Mouse (Mus musculus): ENCODE data around the gene Iqca. TPM values are rescaled to one million over a fixed set of nuclear protein-coding genes. Genes with fewer than 3 reads are reported as not detected.

The Iqca gene
- polyA plus RNA-seq, 1 experiment from 2014 or later = 0.32 TPM

DNA sequence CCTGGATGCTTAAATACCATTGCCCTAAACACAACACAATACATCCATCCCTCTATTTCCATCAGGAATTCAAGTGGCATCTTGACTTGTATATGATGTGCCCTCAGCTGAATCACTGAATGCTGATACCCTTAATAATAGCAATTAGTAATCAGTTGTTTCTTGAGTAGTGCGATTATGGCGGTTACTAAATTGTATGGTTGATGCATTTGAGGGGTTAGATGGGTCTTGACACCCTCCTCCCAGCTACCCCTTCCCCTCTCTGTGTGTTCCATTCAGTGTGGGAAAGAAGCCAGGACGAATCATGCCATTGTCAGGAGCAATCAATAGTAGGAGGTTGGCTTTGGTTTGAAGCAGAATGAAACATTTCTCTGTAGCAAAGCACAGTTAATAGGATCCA, 144.0 kb downstream of the Iqca start:
- Histone ChIP-seq H3K9me3 (no peaks in the 10 kb centered on the region), H3K4me1 (no peaks in the 10 kb centered on the region), H3K4me2 (no peak overlapping the region), H3K36me3 (no peaks in the 10 kb centered on the region), H3K27ac (no peak overlapping the region), H3K27me3 (peaks cover 17% of the 10 kb centered on the region; the same call in 1 of the 2 replicates), H3K9ac (no peak overlapping the region), H3K4me3 (no peak overlapping the region)
- no peak for ATAC-seq (ENCODE audit: insufficient number of reproducible peaks, insufficient read depth, low FRiP score, low TSS enrichment, low read depth)
- WGBS = 79% methylated on average over 3 of the region's 3 CpGs

DNA sequence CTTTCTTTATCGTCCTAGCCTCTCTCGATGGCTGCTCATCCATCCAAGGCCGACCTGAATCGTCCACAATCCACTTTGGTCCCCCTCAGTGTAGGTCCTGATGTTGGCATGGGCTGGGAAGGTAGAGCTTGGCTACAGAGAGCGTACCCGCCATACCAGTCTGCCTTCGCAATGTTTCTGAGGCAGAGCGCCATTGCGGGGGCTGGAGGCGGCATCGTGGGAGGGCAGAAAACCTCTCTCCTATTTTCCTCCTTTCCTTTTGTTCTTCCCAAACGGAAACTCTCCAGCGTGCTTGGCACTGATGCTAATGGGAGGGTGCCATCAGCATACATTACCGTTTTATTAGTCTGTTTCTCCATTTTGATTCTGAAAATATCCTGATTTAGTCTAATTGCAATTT, 146.5 kb downstream of the Iqca start:
- H3K27me3 ChIP-seq = peaks cover 20% of the 10 kb centered on the region; the same call in 1 of the 2 replicates
- no peaks in the 10 kb centered on the region for H3K9me3 ChIP-seq
- no peaks in the 10 kb centered on the region for H3K36me3 ChIP-seq
- no peak for ATAC-seq (ENCODE audit: insufficient number of reproducible peaks, insufficient read depth, low FRiP score, low TSS enrichment, low read depth)
- WGBS = 73% methylated on average over 14 of the region's 14 CpGs
- H3K4me3 ChIP-seq = no peak overlapping the region
- H3K4me2 ChIP-seq = no peak overlapping the region
- no peak overlapping the region for H3K27ac ChIP-seq
- H3K9ac ChIP-seq = no peak overlapping the region
- no peaks in the 10 kb centered on the region for H3K4me1 ChIP-seq

DNA sequence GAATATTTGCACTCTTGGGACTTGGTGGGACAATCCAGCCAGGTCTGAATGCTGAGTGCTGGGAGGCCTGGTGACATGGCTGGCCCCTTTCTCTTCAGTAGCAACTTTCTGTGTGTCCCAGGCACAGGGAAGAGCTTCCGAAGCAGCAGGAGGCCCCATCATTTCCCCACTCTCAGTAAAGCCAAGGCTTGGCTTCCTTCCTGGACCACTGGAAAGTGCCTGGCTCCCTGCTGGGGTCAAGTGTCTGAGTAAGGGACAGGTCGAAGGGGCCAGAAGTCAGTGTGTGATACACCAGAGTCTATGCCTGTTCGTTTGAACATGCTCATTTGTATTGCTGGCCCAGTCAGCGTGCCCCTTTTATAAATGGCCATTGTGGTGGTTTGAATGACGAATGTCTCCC, 152.2 kb downstream of the Iqca start:
- ATAC-seq (ENCODE audit: insufficient number of reproducible peaks, insufficient read depth, low FRiP score, low TSS enrichment, low read depth) = no peak
- no peaks in the 10 kb centered on the region for H3K36me3 ChIP-seq
- peaks cover 23% of the 10 kb centered on the region for H3K27me3 ChIP-seq
- H3K9me3 ChIP-seq = no peaks in the 10 kb centered on the region
- H3K4me3 ChIP-seq = no peak overlapping the region
- no peak overlapping the region for H3K27ac ChIP-seq
- H3K4me1 ChIP-seq = no peaks in the 10 kb centered on the region
- no peak overlapping the region for H3K4me2 ChIP-seq
- H3K9ac ChIP-seq = no peak overlapping the region
- 56% methylated on average over 5 of the region's 5 CpGs for WGBS

DNA sequence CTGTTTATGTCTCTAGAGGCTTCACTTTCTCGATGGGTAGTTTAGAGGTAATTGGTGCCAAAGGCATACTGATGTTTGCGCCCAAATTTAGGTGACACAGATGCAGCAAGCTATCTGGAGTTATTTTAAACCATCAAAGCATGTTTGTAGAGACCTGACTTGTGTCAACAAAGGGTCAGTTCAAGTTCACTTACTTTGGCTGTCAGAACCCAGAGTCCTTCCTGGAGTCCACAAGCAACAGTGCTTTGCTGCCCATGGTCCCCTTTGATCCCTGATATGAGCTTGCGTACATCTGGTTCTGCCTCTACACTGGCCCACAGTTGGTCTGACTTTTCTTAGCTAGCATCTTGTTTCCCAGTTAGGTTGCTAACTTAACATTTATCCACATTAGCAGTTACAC, 153.3 kb downstream of the Iqca start:
- no peak overlapping the region for H3K4me3 ChIP-seq
- no peak overlapping the region for H3K4me2 ChIP-seq
- ATAC-seq (ENCODE audit: insufficient number of reproducible peaks, insufficient read depth, low FRiP score, low TSS enrichment, low read depth) = no peak
- H3K4me1 ChIP-seq = no peaks in the 10 kb centered on the region
- H3K36me3 ChIP-seq = no peaks in the 10 kb centered on the region
- no peak overlapping the region for H3K9ac ChIP-seq
- H3K27me3 ChIP-seq = peaks cover 34% of the 10 kb centered on the region
- no peak overlapping the region for H3K27ac ChIP-seq
- 75% methylated on average over 3 of the region's 3 CpGs for WGBS
- H3K9me3 ChIP-seq = no peaks in the 10 kb centered on the region

- 66% methylated on average over 2 of the region's 2 CpGs for WGBS
- no peaks in the 10 kb centered on the region for H3K9me3 ChIP-seq
- H3K9ac ChIP-seq = no peak overlapping the region
- H3K36me3 ChIP-seq = no peaks in the 10 kb centered on the region
- ATAC-seq (ENCODE audit: insufficient number of reproducible peaks, insufficient read depth, low FRiP score, low TSS enrichment, low read depth) = no peak
- no peak overlapping the region for H3K4me2 ChIP-seq
- no peak overlapping the region for H3K4me3 ChIP-seq
- no peaks in the 10 kb centered on the region for H3K4me1 ChIP-seq
- H3K27me3 ChIP-seq = peaks cover 46% of the 10 kb centered on the region
- no peak overlapping the region for H3K27ac ChIP-seq
These were observed 154.5 kb downstream of the Iqca start for GRCm38 (mm10) chr1:89998696-89999095.

GRCm38 (mm10) chr1:89998076-89998475, 155.1 kb downstream of the Iqca start:
- Histone ChIP-seq H3K27me3 (peaks cover 52% of the 10 kb centered on the region), H3K27ac (no peak overlapping the region), H3K9ac (no peak overlapping the region), H3K36me3 (no peaks in the 10 kb centered on the region), H3K4me2 (no peak overlapping the region), H3K4me1 (no peaks in the 10 kb centered on the region), H3K4me3 (no peak overlapping the region), H3K9me3 (no peaks in the 10 kb centered on the region)
- ATAC-seq (ENCODE audit: insufficient number of reproducible peaks, insufficient read depth, low FRiP score, low TSS enrichment, low read depth) = no peak
- 14% methylated on average over 7 of the region's 7 CpGs for WGBS

DNA sequence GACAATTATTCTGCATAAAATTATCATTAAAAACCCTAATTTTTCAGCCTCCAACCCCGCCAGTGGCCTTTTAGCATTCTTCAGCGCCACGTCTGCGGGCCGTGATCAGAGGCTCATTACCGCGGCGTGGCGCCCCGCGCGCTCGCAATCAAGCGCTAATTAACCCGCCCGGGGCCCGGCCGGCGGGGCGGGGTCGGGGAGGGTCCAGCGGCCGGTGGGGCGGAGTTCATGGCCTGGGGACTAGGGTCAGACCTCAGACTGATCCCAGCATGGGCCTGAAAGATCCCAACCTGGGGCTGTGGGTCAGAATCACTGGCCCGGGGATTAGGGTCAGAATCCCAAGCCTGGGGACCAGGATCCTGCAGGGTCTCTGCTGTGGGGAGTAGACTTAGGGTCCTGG, 160.9 kb downstream of the Iqca start:
- Histone ChIP-seq H3K27me3 (peaks cover 78% of the 10 kb centered on the region), H3K36me3 (no peaks in the 10 kb centered on the region), H3K27ac (no peak overlapping the region), H3K4me2 (peak overlapping the region; percentile 52), H3K9ac (0 out of 2 replicates have a peak overlapping the region, but pooled peaks have one; percentile 27), H3K9me3 (no peaks in the 10 kb centered on the region), H3K4me3 (peak overlapping the region; percentile 29), H3K4me1 (peaks cover 7% of the 10 kb centered on the region; the same call in 1 of the 2 replicates)
- no peak for ATAC-seq (ENCODE audit: insufficient number of reproducible peaks, insufficient read depth, low FRiP score, low TSS enrichment, low read depth)
- under 1% methylated on average over 25 of the region's 25 CpGs for WGBS

Other genes with a start within 250 kb of the Iqca start
- 0.19 and 0.98 TPM in 2 replicates for gene Gbx2, start 222.2 kb downstream of the Iqca start, polyA plus RNA-seq (2015; fragmentation: Nextera tagmentation; extraction: Ambion mirVana)
- gene Asb18, start 138.7 kb downstream of the Iqca start, polyA plus RNA-seq (2015; fragmentation: Nextera tagmentation; extraction: Ambion mirVana) = 0.11 TPM in 1 of 2 replicates, not detected in the other
- gene Ackr3, start 50.6 kb upstream of the Iqca start, polyA plus RNA-seq (2015; fragmentation: Nextera tagmentation; extraction: Ambion mirVana) = 48.5 and 60.6 TPM in 2 replicates